Mouse (Mus musculus): ENCODE data around the gene Alpk3. TPM values are rescaled to one million over a fixed set of nuclear protein-coding genes. Genes with fewer than 3 reads are reported as not detected.
"Not testable (repeated sequence)": the region's sequence is repeated elsewhere in the genome, so short reads cannot be mapped to it uniquely, and the experiment has no call there.

The Alpk3 gene
- total RNA-seq, 2 experiments from 2014 or later: 286 to 347 TPM

DNA sequence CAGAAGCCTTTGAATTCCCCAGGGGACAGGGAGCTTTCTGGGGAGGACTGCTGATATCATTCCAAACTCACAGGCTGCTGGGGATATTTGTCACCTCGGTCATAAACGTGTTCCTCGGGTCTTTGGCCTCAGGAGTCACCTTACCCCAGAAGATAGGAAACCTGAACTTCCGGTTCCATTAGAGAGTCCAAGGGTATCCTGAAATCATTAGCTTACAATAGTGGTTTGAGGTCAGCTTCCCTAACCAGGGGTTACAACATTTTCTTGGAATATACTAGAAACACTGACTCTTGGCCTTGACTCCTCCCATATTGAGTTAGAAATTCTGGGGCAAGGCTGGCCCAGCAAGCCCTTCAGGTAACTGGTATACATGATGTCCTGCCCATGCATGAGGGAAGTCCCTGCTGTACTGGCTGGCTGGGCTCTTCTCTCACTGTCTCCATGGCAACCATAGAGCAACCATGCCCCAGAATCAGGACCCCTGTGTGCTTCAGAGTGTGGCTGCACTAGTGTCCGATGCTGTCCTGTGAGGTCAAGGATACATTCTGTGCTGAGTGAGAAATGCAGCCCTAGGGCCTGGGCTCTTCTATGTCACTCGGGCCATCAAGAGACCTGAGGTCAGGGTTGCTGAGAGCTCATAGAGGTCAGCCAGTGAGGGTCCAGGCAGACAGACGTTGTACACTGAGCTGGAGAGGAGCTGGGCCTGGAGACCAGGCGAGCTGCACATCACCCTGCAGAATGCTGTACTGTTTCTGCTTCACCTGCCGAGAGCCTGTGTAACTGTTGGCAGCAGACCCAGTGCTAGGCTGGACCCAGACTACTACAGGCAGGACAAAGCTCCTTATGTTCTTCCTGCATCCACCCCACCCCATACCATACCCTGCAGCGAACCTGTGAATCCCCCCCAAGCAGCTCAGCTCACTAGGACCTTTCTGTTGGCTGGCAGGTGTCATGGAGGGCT, 68.1 kb downstream of the Alpk3 start:
- no peak for DNase-seq (ENCODE audit: low spot score)

DNA sequence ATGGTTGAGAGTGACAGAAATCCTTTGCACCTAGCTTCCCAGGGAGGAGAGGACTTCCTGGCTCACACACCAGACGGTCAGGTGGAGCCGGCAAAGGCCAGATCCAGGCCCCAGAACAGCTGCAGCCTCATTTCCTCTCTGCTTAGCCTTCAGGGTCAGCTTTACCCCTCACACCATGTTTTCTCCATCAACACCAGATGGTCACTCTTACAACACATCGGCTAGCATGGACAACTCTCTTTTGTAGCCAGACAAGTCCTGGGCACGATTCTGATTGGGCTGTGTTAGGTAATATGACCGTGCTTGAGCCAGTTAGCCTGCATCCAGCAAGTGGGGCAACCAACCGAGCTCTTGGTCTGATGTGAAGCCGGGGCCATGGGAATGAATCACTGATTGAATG, 74.5 kb downstream of the Alpk3 start:
- DNase-seq (ENCODE audit: low spot score): peak; percentile 47

DNA sequence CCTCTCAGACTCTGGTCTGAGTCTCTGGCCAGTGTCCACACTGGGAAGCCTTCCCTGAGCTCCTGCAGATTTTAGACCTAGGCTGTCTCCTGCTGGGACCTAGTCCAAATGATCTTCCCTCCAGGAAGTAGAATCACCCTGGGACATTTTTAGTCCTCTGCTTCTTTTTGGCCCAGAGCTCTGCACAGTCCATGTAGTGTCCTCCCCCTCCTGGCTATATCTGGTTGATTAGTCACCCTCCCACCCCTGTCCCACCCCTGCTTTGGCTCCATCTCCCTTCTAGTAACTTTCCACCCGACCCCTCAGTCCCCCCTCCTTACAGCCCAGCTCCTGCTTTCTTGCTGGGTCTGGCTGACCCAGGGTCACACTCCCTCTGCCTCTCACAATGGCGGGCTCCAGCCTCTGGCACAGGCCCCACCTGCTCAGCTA, 75.5 kb downstream of the Alpk3 start:
- peak; percentile 77 for DNase-seq (ENCODE audit: low spot score)

DNA sequence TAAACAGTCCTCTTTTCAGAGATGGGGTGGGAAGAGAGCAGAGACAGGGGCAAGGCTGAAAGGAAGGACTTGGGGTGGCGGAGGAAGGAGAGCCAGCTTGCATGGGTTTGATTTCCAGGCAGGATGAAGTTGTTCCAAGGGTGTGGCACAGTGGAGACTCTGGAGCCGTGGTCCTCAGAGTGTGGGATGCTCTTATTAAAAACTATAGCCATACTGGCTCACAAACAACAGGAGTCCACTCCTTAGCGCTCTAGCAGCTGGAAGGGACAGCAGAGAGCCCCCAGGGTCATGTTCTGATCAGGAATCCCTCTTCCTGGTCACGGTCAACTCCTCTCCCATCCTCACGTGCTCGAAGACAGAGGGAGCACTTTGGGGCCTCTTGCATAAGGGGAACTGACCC, 76.0 kb downstream of the Alpk3 start:
- DNase-seq (ENCODE audit: low spot score): peak; percentile 54

DNA sequence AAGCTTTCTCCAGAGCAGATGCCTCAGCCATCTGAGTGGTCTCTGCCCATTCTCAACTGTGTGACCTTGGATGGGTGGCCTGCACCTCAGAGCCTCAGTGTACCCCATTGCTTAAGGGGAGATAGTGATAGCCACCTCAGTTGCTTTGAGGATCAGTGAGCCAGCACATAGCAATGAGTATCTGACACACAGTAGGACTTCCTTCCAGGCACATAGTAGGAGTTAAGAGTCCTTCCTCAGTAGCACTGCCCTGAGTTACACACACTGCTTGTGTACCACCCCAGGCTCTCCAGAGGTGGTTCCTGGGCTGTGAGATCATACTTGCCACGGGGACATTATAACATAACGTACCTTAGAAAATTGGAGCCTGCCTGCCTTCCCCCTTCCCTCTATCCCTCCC, 76.5 kb downstream of the Alpk3 start:
- DNase-seq (ENCODE audit: low spot score): no peak

DNA sequence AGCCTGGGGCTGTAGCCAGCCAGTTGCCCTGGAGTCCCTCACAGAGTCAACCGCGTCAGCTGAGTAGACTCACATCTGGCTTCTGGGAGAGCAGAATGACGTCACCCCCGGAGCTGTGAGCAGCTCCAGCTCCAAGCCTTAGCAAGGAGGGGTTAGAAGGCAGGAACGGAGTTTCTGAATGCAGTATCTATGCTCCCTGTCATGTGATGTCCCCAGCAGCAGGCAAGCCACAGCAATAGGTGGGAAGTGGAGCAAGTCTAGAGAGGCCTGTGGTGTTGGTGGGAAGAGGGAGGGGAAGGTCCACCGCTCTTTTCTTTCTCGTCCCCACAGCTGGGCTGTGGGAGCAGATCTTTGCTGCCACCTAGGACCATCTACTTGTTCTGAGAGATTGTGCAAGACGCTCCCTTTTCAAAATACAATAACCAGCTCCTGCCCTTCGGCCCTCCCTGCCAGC, 77.2 kb downstream of the Alpk3 start:
- peak; percentile 76 for DNase-seq (ENCODE audit: low spot score)

DNA sequence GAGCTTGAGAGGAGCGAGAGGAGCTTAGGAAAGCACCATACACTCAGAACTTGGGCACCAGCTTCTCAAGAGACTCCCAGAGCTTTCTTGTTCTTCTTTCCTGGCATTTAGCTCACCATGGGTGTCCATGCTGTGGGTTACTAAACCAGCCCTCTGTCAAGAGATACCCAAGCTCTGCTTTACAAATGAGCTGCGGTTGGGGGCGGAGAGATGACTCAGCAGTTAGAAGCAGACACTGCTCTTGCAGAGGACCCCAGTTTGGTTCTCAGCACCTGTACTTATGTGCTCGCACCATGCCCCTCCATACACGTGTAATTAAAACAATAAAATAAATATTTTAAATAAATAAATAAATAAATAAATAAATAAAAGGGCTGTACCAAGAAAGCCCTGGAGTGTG, 79.9 kb downstream of the Alpk3 start:
- no peak for DNase-seq (ENCODE audit: low spot score)

DNA sequence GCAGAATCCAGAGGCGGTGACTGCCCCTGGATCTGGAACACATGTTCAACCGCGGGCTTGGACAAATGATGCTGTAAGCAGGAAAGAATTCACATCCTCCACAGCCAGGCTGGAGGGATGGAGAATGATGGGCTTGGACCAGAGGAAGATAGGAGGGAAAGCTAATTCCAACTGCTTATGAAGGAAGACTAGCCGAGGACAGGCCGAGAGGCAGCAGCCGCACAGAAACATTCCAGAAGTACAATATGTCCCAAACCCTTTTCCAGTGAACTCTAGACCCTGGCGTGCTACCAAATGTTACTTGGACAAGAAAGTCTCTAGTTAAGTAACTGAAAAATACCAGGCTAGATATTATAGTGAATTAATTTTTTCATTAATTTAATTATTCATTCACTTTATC, 81.7 kb downstream of the Alpk3 start:
- DNase-seq (ENCODE audit: low spot score): peak; percentile 81

DNA sequence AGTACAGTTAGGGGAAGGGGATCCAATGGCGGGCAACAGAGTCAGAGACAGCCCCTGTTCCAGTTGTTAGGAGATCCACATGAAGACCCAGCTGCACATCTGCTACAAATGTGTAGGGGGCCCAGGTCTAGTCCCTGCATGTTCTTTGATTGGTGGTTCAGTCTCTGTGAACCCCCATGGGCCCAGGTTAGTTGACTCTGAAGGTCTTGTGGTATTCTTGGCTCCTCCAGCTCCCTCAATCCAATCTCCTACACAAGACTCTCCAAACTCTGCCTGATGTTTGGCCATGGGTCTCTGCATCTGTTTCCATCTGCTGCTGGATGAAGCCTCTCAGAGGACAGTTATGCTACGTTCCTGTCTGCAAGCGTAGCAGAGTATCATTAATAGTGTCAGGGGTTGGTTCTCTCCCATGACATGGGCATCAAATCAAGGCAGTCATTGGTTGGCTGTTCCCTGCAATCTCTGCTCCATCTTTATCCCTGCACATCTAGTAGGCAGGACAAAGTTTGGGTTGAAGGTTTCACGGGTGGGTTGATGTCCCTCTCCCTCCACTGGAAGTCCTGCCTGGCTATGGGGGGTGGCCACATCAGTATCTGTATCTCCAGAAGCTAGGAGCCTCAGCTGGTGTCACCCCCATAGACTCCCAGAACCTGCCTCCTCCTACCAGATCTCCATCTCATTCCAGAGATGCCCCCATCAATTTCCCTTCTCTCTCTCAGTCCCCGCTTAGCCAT, 82.4 kb downstream of the Alpk3 start:
- no peak for DNase-seq (ENCODE audit: low spot score)

DNA sequence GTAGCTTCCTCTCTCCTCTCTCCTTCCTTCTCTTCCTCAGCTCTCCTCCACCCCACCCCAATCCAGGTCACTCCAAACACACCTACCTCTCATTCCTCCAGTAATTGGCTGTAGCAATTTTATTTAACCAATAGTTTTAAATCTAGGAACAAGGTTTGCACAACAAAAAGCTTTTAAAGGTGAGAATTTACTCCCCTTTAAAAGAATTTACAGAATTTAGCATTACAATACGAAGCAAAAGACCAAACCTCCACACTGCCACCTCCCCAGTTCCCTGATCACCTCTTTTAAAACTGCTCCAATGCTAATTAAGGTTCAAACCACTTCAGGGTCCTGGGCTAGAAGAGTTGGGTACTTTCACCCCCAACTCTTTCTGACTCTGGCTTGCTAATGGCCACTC, 84.1 kb downstream of the Alpk3 start:
- no peak for DNase-seq (ENCODE audit: low spot score)

DNA sequence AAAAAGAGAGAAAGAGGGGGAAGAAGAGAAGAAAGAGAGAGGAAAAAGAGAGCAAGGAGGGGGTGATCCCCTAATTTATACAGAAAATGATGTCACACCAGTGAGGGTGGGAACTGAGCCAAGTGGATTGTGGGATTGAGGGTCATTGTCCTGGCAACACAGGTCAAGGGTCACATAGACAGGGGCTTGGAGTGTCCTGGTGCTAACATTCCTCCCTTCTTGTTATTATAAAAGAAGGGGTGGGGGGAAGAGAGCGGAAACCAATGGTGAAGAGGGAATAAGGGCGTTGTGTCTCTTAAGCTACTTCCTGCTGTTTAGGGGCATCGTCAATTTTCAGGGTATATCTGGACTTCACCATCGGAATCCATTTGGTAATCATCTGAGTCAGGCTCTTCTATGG, 85.7 kb downstream of the Alpk3 start:
- not testable (repeated sequence) for DNase-seq (ENCODE audit: low spot score)

DNA sequence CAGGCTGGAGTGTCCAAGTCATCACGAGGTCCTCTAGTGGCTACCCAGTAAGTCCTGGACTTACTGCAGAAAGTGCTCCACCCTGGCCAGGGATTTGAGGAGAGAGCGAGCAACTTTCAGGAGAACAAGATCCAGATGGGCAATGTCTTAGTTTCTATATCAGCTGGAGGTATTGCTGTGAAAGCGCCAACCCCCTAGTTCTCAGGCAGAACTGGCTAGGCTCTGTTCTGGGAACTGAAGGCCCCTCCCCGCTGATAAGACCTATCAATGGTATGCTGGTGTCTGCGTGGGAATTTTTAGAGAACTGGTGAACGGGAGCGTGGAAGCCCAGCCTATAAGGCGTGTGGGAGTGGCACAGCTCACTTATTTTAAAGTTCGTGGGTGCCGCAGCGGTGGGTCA, 92.4 kb downstream of the Alpk3 start:
- no peak for DNase-seq (ENCODE audit: low spot score)

DNA sequence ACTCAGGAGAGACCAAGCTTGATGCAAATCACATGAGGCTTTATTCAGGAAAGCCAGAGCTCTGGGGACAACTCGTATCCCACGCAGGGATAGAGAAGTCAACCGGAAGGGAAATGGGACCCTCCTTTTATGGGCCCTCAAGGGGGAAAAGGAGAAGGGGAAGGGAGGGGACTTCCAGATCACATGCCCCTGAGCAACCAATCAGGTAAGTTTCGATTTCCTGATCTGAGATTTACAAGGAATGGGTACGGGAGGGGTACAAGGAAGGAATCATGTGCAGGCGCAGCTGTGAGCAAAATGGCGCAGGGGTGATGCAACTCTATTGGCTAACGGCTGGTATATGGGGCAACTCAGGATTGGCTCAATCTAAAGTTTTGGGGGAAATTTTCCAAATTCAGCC, 93.8 kb downstream of the Alpk3 start:
- no peak for DNase-seq (ENCODE audit: low spot score)

DNA sequence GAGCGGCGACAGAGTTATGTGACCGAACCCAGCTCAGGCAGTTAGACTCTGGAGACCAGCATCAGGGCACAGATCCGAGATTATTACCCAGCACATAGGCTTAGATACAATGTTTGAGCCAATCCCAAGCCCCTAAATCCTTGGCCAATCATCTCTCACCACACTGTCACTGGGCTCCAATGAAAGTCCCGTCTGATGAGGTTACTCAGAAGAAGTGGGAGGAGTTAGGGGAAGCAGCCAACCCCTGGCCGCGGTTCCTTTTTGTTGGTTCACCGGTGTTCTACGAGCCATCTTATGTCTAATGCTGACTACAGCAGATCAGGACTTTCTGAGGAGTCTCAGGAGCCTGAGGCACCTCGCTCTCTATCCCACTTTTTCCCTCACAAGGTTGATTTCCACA, 94.9 kb downstream of the Alpk3 start:
- DNase-seq (ENCODE audit: low spot score): no peak

DNA sequence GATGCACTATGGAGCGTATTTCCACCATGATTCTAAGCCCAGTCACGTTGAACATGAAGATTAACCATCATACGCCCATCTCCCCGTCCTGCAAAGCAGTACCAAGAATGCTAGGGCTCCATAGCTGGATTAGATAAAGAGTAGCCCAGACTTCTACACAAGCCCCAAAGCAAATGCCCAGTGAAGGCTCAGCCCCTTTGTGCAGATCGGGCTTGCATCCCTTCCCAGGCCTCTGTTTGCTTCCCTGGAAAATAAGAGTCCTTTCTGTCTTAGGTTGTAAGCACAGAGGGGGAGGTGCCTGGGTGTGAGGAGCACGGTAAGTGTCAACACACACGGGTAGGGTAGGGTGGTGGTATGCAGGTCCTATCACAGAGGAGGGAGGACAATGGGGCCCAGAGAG, 95.4 kb downstream of the Alpk3 start:
- no peak for DNase-seq (ENCODE audit: low spot score)

DNA sequence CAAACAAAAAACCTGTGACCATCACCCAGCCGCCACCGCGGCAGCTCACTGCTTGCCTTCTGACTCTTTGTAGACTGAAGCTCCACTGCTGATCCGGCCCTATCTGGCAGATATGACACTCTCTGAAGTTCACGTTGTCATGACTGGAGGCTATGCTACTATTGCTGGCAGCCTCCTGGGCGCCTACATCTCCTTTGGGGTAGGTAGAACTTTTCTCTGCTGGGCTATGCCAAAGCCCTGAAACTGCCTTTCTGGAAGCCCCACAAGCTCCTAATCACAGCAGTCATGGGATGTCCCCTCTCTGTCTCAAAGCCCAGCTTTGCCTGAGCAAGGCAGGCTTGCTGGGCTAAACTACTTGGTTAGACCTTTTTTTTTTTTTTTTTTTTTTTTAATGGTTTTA, 95.9 kb downstream of the Alpk3 start:
- DNase-seq (ENCODE audit: low spot score): no peak

DNA sequence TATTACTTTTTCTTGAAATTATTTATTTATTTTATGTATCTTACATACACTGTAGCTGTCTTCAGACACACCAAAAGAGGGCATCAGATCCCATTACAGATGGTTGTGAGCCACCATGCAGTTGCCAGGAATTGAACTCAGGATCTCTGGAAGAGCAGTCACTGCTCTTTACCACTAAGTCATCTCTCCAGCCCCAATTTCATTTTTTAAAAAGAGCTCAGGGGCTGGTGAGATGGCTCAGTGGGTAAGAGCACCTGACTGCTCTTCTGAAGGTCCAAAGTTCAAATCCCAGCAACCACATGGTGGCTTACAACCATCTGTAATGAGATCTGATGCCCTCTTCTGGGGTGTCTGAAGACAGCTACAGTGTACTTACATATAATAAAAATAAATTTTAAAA, 96.8 kb downstream of the Alpk3 start:
- DNase-seq (ENCODE audit: low spot score): not testable (repeated sequence)

DNA sequence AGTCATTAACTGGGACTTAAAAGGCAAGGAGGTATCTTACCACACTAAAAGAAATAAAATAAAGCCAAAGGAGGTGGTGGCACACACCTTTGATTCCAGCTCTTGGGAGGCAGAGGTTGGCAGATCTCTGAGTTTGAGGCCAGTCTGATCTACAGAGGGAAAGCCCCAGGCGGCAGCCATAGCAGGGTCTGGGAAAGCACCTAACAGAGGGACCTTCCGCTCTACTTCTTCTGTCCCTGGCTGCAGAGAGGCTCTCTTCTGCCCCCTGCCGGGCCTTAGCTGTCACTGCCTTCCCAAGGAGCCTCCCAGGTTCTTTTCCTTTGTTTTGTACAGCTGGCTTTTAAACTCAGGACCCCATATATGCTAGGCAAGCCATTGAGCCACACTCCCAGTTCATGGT, 97.6 kb downstream of the Alpk3 start:
- peak; percentile 55 for DNase-seq (ENCODE audit: low spot score)
